Mouse (Mus musculus): ENCODE data around the gene Atp11a. TPM values are rescaled to one million over a fixed set of nuclear protein-coding genes. Genes with fewer than 3 reads are reported as not detected.

The Atp11a gene
- total RNA-seq, 2 experiments from 2014 or later = 61.5 to 65.5 TPM

GRCm38 (mm10) chr8:12768747-12769146, 11.9 kb downstream of the Atp11a start:
- no peak for DNase-seq (ENCODE audit: low spot score in 2 of 2)

GRCm38 (mm10) chr8:12769296-12769695, 12.5 kb downstream of the Atp11a start:
- no peak for DNase-seq (ENCODE audit: low spot score in 2 of 2)

- DNase-seq (ENCODE audit: low spot score in 2 of 2) = no peak
Observed at GRCm38 (mm10) chr8:12772319-12772718, 15.5 kb downstream of the Atp11a start.

DNA sequence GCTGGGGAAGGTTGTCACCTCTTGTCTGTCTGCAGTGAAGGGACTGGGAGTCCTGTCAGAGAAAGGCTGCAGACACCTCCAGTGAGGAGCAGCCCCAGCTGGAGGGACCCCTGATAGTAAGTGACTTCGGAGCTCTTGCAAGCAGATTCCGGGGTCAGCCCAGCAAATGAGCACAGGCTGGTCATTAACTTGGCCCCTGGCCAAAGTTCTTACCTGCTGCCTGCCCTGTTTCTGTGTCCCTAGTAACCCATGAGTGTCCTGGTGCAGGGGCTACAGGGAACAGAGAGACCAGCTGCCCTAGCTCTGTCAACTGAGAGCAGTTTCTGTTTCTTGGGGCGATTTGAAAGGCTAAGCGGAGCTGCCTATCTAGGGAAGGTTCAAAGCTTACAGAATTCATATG, 17.1 kb downstream of the Atp11a start:
- no peak for DNase-seq (ENCODE audit: low spot score in 2 of 2)

DNA sequence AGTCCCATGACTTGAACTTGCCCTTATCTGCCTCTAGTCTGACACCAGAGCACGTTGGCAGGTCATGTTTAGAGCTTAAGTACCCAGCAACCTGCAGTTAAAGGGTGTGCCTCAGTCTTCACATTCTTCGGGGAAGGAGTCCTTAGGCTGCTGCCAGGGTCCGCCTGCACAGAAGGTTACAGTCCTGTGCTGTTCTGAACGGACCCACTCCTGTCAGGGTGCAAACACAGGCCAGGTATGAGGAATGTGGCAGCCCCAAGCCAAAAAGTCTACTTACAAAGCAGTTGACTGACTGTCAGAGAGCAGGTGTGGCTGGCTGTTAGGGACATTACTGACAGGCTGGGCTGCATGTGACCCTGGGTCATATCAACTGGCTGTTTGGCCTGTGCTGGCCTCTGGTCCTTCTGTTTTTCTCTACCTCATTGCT, 18.1 kb downstream of the Atp11a start:
- DNase-seq (ENCODE audit: low spot score in 2 of 2) = no peak

- no peak for DNase-seq (ENCODE audit: low spot score in 2 of 2)
Observed at GRCm38 (mm10) chr8:12775302-12775975, 18.6 kb downstream of the Atp11a start.

GRCm38 (mm10) chr8:12776166-12776565, 19.4 kb downstream of the Atp11a start:
- no peak for DNase-seq (ENCODE audit: low spot score in 2 of 2)

- no peak for DNase-seq (ENCODE audit: low spot score in 2 of 2)
Observed at GRCm38 (mm10) chr8:12777171-12777570, 20.4 kb downstream of the Atp11a start.

DNA sequence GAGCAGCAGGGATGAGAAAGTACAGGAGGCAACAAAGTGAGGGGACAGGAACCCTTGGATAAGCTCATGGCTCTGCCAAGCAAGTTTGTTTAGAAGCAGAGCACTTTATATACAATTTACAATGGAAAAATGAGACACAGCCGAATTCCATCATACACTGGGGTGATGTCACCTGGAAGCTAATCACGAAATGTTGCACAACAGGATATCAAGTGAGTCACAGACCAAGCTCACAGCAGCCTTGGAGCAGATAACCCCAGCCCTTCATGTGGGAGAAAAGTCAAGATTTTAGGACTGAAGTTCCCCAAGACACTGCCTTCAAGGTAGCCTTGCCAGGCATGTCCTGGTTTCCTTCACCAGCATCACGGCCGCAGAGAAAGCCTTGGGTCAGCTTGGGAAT, 22.7 kb downstream of the Atp11a start:
- DNase-seq (ENCODE audit: low spot score in 2 of 2) = no peak

DNA sequence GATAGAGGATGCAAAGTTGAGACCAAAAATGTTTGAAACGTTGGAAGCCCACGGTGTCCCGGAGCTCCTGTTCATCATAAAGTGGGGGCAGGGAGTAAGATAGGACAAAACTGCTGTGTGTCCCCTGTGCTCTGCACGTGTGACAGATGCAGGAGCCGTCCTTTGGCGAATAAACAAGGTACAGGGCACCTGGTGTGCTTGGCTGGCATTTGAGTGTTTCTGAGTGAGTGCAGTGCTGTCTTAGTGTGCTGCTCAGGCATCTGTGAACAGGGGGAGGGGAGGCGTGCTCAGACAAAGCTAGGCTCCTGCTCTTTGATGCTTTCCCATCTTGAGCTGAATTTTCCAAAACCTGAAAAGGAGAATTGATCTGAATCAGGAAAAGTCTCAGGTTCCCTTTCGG, 28.7 kb downstream of the Atp11a start:
- no peak for DNase-seq (ENCODE audit: low spot score in 2 of 2)

- no peak for DNase-seq (ENCODE audit: low spot score in 2 of 2)
Observed at GRCm38 (mm10) chr8:12786261-12786957, 29.6 kb downstream of the Atp11a start.

DNA sequence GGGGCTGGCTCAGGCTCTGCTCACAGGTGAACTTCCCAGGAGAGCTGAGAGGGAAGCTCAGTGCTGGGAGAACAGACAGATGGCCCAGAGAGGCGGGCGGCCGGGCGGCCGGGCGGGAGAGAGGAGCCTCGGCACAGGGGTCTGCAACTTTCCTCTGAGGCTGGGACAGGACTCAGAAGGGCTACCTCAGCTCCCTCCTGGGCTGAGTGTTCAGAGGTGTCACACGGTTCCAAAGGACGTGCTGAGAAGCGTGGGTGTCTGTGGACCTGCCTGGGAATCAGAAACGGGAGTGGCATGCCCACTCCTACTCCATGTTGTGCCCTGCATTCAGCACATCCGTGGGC, 30.1 kb downstream of the Atp11a start:
- DNase-seq (ENCODE audit: low spot score in 2 of 2) = no peak

DNA sequence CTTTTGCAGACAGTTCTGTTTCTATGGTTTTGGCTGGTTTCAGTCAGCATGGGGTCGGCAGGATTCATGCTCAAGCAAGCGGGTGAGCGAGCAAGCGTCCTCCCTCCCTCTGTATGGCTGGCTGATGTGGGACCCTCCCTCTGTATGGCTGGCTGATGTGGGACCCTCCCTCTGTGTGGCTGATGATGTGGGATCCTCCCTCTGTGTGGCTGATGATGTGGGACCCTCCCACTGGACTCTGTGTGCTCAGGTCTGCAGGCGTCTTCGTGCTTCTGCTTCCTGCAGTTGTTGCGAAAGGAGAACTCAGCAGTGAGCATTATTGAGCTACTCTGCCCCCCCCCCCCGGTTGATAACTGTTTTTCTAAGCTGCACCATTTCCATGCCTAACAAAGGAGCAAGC, 30.6 kb downstream of the Atp11a start:
- no peak for DNase-seq (ENCODE audit: low spot score in 2 of 2)

GRCm38 (mm10) chr8:12788695-12789094, 31.9 kb downstream of the Atp11a start:
- DNase-seq (ENCODE audit: low spot score in 2 of 2) = no peak

DNA sequence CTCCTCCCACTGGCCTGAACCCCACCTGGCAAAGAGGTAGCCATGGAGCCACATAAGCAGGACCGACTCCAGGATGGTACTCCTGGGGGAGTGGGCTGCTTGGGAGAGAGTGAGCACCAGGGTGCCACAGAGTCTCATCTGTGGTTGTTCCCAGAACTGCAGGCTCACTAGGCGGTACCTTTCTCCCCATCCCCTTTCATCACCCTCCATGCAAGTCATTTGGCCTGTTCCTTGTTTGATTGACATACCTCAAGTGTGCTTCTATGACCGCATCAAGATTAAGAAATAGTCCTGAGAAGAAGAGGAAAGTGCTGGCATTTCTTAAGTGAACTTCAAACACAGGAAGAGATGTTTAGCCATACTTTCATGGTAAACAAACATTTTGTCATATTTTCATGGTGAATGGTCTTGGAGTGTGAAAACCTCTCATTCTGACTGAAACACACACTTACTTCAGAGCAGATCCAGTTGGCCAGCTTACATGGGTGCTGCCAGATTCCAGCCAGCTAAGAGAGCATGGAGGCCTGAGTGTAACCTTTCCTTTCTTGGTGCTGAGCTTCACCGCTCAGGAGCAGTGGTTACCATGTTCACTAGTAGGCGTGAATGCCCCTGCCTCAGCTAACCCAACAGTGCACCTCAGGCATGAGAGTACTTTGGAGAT, 38.3 kb downstream of the Atp11a start:
- DNase-seq (ENCODE audit: low spot score in 2 of 2) = no peak

DNA sequence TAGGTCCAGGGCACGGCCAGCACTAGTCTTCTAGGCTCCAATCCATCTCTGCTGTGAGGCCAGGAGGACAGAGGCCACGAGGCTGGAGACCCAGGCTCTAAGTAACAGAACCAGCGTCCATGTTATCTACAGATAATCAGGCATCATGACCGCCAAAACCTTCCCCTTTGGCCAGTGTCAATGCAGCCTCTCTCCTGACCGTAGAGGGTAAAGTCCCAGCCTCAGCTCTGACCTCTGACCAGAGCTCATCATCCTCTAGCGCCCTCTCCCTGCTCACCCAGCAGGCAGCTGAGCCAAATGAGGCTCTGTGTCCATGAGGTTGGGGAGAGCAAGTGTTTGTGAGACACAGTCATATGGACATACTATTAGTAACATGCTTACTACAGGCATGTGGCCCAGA, 42.3 kb downstream of the Atp11a start:
- no peak for DNase-seq (ENCODE audit: low spot score in 2 of 2)

- no peak for DNase-seq (ENCODE audit: low spot score in 2 of 2)
Observed at GRCm38 (mm10) chr8:12799832-12800231, 43.0 kb downstream of the Atp11a start.

GRCm38 (mm10) chr8:12800246-12800645, 43.4 kb downstream of the Atp11a start:
- DNase-seq (ENCODE audit: low spot score in 2 of 2) = no peak

GRCm38 (mm10) chr8:12801586-12801985, 44.8 kb downstream of the Atp11a start:
- DNase-seq (ENCODE audit: low spot score in 2 of 2) = no peak

- DNase-seq (ENCODE audit: low spot score in 2 of 2) = no peak
Observed at GRCm38 (mm10) chr8:12803121-12803520, 46.3 kb downstream of the Atp11a start.

- no peak for DNase-seq (ENCODE audit: low spot score in 2 of 2)
Observed at GRCm38 (mm10) chr8:12804909-12805308, 48.1 kb downstream of the Atp11a start.

DNA sequence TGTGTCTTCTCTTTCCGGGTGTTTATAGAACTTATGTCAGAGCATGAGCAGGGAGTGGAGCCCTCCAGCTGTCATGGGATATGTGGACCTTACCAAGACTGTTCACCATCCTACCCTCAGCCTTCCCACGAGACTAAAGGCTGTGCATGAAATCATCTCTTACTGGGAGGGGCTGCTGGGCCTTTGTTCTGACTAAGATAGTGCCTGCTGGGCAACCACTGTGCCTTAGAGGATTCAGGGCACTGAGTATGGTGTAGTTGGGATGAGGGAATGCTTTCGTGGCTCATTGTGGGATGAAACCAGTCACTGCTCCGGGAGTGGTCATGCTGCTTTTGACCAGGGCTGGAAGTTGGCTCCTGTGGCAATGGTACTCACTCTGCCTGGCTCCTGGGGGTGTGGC, 48.8 kb downstream of the Atp11a start:
- no peak for DNase-seq (ENCODE audit: low spot score in 2 of 2)

GRCm38 (mm10) chr8:12808018-12808417, 51.2 kb downstream of the Atp11a start:
- no peak for DNase-seq (ENCODE audit: low spot score in 2 of 2)

Data from layer of hippocampus, postnatal 10 days (tissue).